Mouse (Mus musculus) frontal cortex, postnatal 10 days (tissue): ENCODE measurements at regions not wholly inside any gene's neighbourhood (a gene's known extent, or its start where the extent isn't known, plus 50 kb on each side); places are given as distances from the start of the nearest gene placed in this dataset.
A peak's percentile ranks its signal among the peaks of the same experiment; 100 is the strongest.

Source experiments
- DNase-seq, 2 experiments: peaks; one replicate each; pipeline ENCODE4 v3.0.0; 2022; ENCODE audit warnings: low spot score in 2 of 2, mixed read lengths in 1 of 2

GRCm38 (mm10) chr10:17261825-17262205 is 461.2 kb upstream of the Cited2 start:
- no peak for DNase-seq

DNA sequence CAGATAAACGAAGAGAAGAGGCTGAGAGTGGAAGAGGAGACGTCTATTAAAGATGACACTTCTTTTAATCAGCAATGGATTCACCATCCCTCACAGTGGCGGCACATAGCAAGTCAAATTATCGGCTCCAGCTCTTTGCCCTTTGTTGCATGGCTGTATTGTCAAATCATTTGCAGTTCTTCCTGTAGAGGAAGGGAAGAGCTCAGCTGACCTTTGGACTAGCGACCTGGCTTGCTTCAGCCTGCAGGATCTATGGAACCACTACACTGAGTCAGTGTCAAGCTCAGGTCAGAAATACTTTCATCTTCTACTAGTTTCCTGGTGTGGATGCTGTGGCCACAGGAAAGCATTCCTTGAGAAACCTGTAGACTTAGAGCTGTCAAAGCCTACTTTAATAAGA is 450.4 kb upstream of the Cited2 start:
- no peak for DNase-seq

DNA sequence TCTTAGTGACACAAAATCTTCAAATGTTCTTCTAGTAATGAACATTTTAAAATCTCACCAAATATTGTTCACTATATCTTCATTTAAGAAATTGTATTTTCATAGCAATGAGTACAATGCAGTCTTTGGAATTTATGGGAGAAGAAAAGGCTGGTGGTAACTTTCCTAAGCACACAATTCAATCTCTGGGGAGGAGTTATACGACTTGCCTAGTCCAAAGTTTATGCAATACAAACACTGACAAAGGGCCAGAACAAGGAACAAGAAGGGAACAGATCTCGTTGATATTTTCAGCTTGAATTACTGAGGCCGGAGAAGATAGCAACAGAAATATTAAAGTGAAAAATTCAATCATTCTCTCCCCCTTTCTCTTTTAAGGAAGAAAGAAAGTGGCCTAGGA is 449.2 kb upstream of the Cited2 start:
- no peak for DNase-seq

- DNase-seq = no peak
These were observed 447.8 kb upstream of the Cited2 start for GRCm38 (mm10) chr10:17275214-17275613.

DNA sequence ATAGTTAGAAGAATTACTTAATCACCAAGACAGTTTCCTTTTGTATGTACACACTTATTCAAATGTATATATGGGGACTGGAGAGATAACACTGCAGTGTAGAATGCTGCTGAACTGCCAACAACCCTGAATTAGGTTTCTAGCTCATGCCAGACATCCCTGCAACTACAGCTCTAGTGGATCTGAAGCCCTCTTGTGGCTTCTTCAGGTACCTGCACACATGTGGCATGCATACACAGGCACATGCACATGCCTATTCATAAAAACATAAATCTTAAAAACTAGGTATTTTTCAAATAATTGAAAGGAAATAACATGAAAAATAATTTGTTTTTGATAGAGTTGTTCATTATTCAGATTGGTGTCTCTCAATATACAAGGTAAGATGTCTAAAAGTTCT is 445.1 kb upstream of the Cited2 start:
- DNase-seq = no peak

- DNase-seq = no peak
These were observed 438.2 kb upstream of the Cited2 start for GRCm38 (mm10) chr10:17284858-17285257.

- DNase-seq = no peak
These were observed 435.9 kb upstream of the Cited2 start for GRCm38 (mm10) chr10:17287141-17287540.

DNA sequence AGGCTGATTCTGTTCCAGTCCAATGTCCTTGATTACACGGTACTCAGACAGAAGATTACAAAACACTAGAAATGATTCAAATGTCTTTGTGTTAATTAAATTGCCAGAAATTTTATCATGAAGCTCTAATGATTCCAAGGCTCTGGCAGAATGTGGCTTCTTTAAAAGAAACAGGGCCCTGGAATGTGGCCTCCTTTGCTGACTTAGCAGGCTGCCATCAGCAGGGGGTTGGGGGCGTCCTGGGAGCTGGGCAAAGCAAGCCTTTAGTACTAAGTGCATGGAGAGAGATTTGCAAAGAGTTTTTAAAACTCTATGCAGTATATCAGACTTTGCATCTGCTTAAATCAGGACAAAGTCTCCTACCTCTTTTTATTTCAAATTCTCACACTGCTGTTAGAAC is 434.8 kb upstream of the Cited2 start:
- DNase-seq = no peak

DNA sequence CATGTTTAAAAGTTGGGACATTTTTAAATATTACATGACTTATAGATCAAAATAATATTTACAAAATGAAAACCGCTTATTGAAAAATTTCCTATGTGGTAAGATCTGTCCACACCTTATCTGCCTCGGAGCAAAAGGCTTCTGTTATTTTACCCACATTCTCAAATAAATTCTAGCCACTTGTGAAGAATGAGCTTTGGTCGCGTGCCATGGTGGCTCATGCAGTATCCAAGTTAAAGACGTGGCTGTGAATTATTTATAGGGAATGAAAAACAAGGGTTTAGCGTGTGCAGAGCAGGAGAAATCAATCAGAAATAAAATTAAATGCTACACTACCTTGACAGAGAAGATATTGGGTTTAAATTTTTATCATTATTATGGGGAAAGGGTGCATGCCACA is 430.7 kb upstream of the Cited2 start:
- DNase-seq = no peak

DNA sequence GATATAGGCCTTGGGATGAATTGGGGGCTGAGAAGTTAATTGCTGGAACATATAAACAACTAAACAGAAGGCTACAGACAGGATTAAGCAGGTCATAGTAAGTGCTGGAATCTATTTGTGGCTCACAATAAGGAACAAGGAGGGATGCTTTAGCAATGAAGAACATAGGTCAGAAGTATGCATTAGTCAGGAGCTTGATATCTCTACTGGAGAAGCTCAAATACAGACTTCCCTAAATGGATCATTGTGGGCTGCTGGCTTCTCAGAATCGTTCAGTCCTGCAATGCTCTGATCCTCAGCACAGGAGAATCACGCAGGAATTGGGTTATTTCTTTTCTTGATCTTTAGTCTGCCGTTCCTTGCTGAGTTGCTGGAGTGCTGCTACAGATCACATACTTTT is 428.6 kb upstream of the Cited2 start:
- no peak for DNase-seq

DNA sequence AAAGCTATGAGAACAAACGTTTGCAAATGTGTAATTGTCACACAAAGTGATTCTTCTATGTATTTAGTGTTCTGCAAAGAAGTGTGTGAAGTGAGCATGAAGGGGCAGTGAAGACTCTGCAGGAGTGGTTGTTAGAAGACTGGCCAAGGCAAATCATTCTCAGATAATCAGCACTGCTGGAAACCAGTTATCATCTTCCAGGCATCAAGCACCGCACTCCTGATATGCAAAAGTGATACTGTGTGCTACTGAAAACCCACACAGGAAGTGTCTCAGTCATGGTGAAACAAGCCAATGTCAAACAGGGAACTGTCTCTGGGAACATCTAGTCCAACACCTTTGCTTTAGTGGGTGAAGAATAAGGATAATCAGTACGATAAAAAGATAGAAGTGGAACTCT is 427.9 kb upstream of the Cited2 start:
- no peak for DNase-seq

- no peak for DNase-seq
These were observed 423.4 kb upstream of the Cited2 start for GRCm38 (mm10) chr10:17299600-17299999.

GRCm38 (mm10) chr10:17326724-17327123 is 396.3 kb upstream of the Cited2 start:
- DNase-seq = no peak

DNA sequence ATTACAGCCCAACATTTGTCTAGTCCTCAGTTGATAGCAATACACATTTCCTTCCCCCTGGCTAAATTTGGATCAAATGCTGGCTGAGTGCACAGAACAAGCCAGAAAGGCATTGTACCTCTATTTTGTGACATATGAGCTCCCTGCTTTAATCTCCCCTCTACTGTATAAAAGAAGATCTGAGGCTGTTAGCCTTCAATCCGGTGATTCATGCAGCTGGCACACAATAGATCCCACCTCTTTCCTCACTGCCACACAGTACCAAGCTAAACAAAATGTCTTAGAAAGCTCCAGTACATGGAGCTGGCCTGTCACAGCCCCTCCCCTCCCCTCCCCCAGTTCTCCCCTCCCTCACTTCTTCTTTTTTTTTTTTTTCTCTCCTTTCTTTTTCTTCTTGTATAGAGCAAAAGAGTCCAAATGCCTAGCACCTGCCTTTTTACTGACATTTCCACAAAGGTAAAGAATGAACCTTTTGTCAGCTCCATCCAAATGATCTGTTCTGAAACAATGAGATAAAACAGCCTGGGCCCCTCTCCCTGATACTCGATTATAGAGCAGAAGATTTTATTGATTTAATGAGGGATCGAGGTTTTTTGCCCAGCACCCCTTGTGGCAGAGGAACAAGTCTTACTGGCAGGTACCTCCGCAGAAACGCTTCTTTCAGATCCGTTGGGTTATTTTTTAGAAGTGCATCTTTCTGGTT is 392.0 kb upstream of the Cited2 start:
- no peak for DNase-seq

- DNase-seq = peak; percentile 19 to 26
These were observed 391.4 kb upstream of the Cited2 start for GRCm38 (mm10) chr10:17331607-17332008.

- DNase-seq = no peak
These were observed 390.8 kb upstream of the Cited2 start for GRCm38 (mm10) chr10:17332025-17332767.

DNA sequence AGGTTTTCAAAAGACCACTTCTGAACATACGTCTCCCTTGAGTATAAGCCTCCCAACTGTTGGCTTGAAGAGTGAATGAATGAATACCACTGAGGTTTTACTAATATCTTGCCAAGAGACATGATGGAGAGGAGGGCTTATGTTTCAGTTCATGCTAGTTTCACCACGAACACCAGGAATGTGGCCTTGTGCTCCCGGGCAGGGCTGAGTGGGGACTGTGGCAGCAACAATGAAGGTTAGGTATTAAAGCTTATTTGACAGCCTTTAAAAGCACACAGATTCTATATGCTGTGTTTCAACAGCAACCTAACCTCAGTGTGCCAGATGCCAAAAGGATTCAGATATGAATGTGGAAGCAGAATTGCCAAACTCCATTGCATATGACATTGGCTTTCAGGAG is 390.0 kb upstream of the Cited2 start:
- no peak for DNase-seq

DNA sequence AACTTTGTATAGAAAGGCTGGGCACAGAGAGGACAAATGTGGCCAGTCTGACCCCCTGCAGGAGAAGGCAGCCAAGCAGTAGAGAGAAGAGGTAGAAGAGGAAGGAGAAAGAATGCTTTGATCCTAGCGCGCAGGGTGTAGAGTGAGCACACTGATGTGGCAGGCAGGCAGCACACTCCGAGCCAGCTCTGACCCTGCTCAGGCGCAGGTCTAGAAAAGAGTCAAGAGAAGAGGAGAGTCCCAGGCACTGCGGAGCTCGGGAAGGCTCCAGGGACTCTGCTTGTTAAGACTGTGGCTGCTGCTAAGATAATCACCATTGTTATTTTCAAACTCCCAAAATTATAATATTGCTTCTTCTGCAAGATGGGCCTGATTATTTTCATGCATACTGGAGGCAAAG is 389.3 kb upstream of the Cited2 start:
- no peak for DNase-seq

GRCm38 (mm10) chr10:17337217-17337616 is 385.8 kb upstream of the Cited2 start:
- DNase-seq = no peak

DNA sequence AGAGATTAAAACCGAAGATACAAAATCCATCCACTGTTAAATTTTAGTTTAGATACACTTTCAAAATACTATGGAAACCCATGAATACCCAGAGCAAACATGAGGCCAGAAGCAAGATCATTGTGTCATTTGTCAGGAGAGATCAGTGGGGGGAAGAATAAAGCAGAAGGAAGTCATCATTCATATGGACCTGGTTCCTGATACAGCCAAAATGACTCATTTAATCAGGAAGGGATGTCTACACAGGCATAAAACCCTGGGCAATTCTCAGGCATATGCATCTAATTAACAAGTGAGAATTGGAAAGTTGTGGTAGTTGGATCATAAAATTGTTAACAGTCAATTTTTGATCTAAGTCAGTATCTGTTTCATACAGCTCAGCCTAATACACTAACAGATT is 379.2 kb upstream of the Cited2 start:
- DNase-seq = no peak

DNA sequence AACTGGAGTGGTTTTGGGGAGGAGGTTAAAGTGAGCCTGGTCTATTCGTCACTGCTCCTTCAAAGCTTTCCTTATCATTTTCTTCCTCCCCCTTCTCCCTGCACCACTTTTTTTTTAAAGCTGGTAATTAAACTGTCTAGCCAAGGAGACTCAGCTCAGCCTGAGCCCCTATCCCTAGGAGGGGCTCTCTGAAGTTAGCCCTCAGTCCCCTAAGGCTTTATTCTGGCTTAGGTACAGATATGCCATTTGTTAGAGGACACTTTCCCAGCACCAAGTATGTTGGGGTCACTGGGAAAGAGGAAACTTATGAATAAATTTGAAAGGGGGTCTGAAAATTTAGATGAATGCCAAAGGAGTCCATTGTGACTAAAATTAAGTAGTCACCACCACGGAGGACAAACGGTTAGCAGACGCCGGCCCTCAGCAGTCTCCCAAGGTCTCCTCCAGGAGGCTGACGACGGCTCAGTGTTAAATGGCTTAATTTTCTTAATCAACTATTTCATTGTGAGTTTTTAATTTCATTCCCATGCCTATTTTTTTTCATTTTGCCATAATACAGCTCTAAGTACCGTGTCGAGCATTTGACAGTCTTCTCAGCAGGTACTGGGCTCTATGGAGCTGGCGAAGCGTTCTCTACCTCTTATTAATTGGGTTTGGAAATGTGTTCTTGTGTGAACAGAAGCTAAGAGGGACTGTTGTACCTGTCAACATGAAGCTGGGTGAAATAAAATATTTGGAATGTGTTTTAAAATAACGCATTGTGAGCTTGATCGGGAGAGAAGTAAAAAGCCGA is 370.6 kb upstream of the Cited2 start:
- no peak for DNase-seq

GRCm38 (mm10) chr10:17355476-17355875 is 367.5 kb upstream of the Cited2 start:
- no peak for DNase-seq

DNA sequence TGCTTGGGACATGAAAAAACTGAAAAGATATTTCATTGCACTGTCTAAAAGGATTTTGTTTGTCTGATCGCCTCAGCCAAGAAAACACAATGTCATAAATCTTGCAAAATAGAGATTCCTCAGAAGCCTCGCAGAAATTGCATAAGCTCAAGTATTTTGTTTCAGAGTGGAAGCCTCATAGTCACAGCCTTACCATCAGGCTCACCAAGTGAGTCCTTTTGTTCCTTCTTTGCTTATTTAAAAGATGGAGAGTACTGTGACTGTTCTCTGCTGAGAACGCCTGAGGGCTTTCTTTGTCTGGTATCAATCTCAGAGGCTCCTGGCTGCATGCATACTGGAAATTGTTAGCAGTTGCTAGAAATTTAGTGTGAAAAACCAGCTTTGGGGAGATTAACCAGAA is 367.0 kb upstream of the Cited2 start:
- no peak for DNase-seq
